Mouse (Mus musculus) C3H10T1/2 (cell line): Measurements from ENCODE around the gene Scmh1. TPM values are rescaled to one million over a fixed set of nuclear protein-coding genes. Genes with fewer than 3 reads are reported as not detected.

ENCODE experiments used
- polyA plus RNA-seq, 2 experiments: library from polyadenylated mRNA; unstranded; fragments of >200 nt; fragmentation: generic; extraction: Trizol; gene quantifications; one replicate each; pipeline ENCODE4 v1.2.1; 2012; ENCODE audit warnings: missing spikeins in 2 of 2

The Scmh1 gene
- 10 to 100 TPM; 26.2 to 30.3 TPM for polyA plus RNA-seq

DNA sequence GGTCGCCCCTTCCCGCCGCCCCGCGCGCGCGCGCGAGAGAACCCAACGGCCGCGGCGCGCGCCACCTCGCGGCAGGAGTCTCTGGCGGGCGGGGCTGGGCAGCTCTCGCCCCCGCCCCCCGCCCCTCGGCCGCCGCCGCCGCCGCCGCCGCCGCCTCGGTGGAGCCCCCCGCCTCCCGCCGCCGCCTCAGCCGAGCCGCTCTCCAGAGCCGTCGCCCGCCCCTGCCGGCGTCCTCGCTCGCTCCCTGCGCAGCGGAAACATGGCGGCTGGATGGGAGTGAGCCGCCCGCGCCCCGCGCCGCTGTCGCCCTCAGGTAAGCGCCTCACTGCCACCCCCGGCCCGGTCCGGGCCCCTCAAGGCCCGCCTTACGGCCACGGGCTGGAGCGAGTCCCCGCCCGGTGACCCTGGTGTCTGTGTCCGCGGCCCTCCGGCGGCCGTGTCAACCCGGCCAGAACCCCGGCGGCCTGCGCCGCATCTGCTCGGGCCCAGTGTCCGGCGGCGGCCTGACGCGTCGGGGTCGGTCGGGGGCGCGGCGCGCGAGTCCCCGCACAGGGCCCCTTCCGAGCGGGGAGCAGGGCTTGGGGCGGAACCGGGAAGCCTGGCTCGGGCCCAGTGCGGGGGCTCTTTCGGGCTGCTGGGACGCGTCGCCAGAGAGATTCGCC lies at the start of gene Scmh1:
Gene Scmh1 (plus strand): TSS at position 138 of the 662 bp plus-strand sequence.

DNA sequence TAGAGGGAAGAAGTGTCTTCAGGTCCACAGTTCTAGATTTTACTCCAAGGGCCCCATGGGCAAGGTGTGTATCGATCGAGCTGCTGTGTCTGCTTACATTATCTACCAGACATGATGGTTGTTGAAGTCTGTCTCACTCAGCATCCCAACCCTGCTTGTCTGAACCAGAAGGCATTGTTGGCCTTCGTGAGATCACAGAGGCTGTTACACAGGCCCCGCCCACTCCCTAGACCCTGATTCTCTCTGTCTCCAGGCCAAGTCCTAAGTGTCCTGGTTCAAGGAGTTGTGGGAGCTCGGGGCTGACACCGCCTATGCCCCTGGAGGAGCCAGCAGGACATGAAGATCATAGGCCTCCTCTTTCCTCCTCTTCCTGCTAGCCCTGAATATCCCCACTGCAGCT lies 126.9 kb downstream of the Scmh1 start, which contains the start of gene Slfnl1:
Gene Slfnl1 (plus strand): TSS at position 246 of the 400 bp plus-strand sequence.

DNA sequence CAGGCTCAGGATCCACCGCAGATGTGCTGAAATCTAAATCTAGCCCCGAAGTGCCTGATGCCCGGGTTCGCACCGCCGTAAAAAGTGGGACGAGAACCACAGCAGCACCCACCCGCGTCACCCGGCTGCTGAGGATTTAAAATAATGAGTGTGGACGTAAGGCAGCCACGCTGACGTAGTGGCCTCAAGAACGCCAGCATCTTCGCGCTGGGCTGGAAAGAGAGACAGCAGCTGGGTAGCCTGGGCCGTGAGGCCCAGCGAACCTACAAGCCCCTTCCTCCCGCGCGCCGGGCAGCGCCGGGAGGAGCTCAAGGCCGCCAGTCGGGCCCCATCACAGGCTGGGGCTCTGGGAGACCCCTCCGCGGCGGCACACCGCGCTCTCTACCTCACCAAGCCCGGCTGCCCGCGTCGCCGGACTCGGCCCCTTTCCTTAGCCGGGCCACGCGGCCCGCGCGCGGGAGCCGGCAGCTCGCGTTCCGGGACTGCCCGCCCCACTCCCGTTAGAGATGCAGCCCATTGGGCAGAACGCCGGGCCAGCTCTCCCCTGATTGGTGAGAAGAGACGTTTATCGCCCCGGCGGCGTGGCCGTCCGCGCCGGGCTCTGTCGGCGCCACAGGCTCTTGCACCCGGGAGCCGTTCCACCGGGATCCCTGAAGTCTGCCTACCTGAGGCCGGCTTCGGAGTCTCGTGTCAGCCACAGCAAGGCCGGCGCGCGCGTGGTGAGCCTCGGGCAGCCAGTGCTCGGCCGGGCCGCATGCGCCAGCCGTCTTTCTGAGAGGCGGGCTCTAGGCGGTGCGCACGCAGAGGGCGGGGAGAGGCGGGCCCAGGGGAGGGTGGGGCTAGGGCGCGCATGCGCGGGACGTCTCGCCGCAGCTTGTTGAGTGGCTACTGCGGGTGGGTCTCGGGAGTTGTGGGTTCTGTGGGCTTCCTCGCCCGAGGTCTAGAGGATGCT lies 164.7 kb downstream of the Scmh1 start, which contains the start of gene Ctps:
Gene Ctps (minus strand): TSS at position 791 of the 952 bp plus-strand sequence.

Other genes with a start within 250 kb of the Scmh1 start
- gene Edn2, start 244.1 kb upstream of the Scmh1 start, polyA plus RNA-seq: under 1 TPM in 1 of 2 experiments, not detected in 1; 0.02 TPM
- 1 to 10 TPM in 1 of 2 experiments, under 1 TPM in 1; 0.47 to 1.5 TPM for gene Foxo6, start 117.9 kb upstream of the Scmh1 start, polyA plus RNA-seq
- gene Slfnl1, start 127.0 kb downstream of the Scmh1 start, polyA plus RNA-seq: under 1 TPM in 1 of 2 experiments, not detected in 1; 0.04 TPM
- 10 to 100 TPM; 15.5 to 16.7 TPM for gene Ctps, start 165.0 kb downstream of the Scmh1 start, polyA plus RNA-seq
- not detected for gene Gm8439, start 183.5 kb downstream of the Scmh1 start, polyA plus RNA-seq